Mouse (Mus musculus) stomach, embryonic 15.5 days (tissue): ENCODE measurements at regions not wholly inside any gene's neighbourhood (a gene's known extent, or its start where the extent isn't known, plus 50 kb on each side); places are given as distances from the start of the nearest gene placed in this dataset.
"Not testable (repeated sequence)": the region's sequence is repeated elsewhere in the genome, so short reads cannot be mapped to it uniquely, and the experiment has no call there.

Experiments used
- ATAC-seq: fragments of 200-750 bp; cut with Nextera tagmentation; 2 replicates; pipeline ENCODE4 v1.8.0; 2017; ENCODE audit warnings: low read depth, moderate number of reproducible peaks, moderate TSS enrichment; ENCODE audit not compliant: insufficient read depth, low FRiP score
- H3K27ac ChIP-seq: fragments of 300-500 bp; sonication (generic); 2 replicates; pipeline ENCODE4 v1.5.1; 2015; ENCODE audit warnings: mild to moderate bottlenecking, inconsistent platforms
- H3K27me3 ChIP-seq: fragments of 300-500 bp; sonication (generic); replicated peaks from 2 replicates; pipeline ENCODE4 v1.6.1; 2015; ENCODE audit warnings: inconsistent platforms
- H3K36me3 ChIP-seq: fragments of 300-500 bp; sonication (generic); 2 replicates; pipeline ENCODE4 v1.6.1; 2015; ENCODE audit warnings: inconsistent platforms
- H3K4me1 ChIP-seq: fragments of 300-500 bp; sonication (generic); 2 replicates; pipeline ENCODE4 v1.6.1; 2015; ENCODE audit warnings: inconsistent platforms
- H3K4me2 ChIP-seq: fragments of 300-500 bp; sonication (generic); 2 replicates; pipeline ENCODE4 v1.6.1; 2015; ENCODE audit warnings: mild to moderate bottlenecking, inconsistent platforms
- H3K4me3 ChIP-seq: fragments of 300-500 bp; sonication (generic); replicated peaks from 2 replicates; pipeline ENCODE4 v1.5.1; 2015; ENCODE audit warnings: inconsistent platforms
- H3K9ac ChIP-seq: fragments of 300-500 bp; sonication (generic); 2 replicates; pipeline ENCODE4 v1.6.1; 2015; ENCODE audit warnings: inconsistent platforms
- H3K9me3 ChIP-seq: fragments of 300-500 bp; sonication (generic); 2 replicates; pipeline ENCODE4 v1.6.1; 2016; ENCODE audit warnings: inconsistent platforms
- WGBS: fragments of 180-500 bp; shearing (Covaris S2); methylation state at CpG from one replicate; pipeline ENCODE4 v1.1.7; 2015; 5-methylcytosine and 5-hydroxymethylcytosine counted together

DNA sequence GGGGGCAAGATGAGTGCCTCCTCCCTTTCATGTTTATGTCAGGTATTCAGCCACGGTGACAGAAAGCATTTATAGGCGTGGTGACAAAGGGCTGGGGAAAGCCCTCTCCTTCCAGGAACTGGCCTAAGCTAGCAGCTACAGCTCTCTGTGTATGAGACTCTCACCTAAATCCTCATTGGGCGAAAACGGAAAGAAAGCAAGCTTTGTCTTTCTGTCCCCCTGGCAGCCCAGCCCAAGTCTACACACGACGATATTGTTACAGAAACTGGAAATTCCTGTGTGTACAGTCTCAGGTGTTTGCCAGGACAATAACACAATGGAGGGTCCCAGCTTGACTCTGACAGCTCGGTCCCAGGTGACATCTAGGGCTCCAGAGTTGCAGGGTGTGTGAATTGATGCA lies 60.0 kb downstream of the Dact2 start:
- Histone ChIP-seq H3K27me3 (no peaks in the 10 kb centered on the region), H3K9ac (no peak overlapping the region), H3K4me3 (no peak overlapping the region), H3K9me3 (no peaks in the 10 kb centered on the region), H3K36me3 (no peaks in the 10 kb centered on the region), H3K4me1 (no peaks in the 10 kb centered on the region), H3K27ac (peak overlapping the region; percentile 67), H3K4me2 (peak overlapping the region; percentile 17; the same call in 1 of the 2 replicates)
- ATAC-seq: peak; percentile 79
- 46% methylated on average over 7 of the region's 7 CpGs for WGBS

- no peaks in the 10 kb centered on the region for H3K9me3 ChIP-seq
- 84% methylated on average over 5 of the region's 5 CpGs for WGBS
- H3K9ac ChIP-seq: no peak overlapping the region
- no peak overlapping the region for H3K4me3 ChIP-seq
- H3K27me3 ChIP-seq: no peaks in the 10 kb centered on the region
- no peaks in the 10 kb centered on the region for H3K36me3 ChIP-seq
- H3K27ac ChIP-seq: no peak overlapping the region
- no peaks in the 10 kb centered on the region for H3K4me1 ChIP-seq
- no peak for ATAC-seq
- H3K4me2 ChIP-seq: no peak overlapping the region
Observed at GRCm38 (mm10) chr17:14141669-14142068, 62.4 kb downstream of the Dact2 start.

DNA sequence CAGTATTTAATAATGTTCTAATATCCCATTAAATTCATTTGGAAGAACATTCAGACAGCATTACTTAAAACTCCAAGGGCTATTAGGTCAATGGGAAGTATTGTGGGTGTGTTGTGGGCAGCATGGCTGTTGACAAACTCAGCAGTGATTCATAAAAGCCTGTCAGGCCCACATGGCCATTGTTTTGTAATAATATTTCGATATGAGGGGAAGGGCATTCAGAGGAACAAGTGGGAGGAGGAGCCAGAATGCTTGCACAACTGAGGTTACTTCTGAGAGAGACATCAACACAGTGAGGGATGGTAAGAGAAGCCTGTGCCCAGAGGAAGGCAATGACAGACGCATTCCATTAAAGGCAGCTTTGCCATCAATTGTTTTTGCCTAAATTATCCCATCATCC lies 63.8 kb downstream of the Dact2 start:
- Histone ChIP-seq H3K36me3 (no peaks in the 10 kb centered on the region), H3K4me3 (no peak overlapping the region), H3K9me3 (no peaks in the 10 kb centered on the region), H3K4me1 (no peaks in the 10 kb centered on the region), H3K4me2 (no peak overlapping the region), H3K27me3 (no peaks in the 10 kb centered on the region), H3K27ac (no peak overlapping the region), H3K9ac (no peak overlapping the region)
- WGBS: 52% methylated on average over 2 of the region's 2 CpGs
- no peak for ATAC-seq

- WGBS: 64% methylated on average over 5 of the region's 5 CpGs
- Histone ChIP-seq H3K27me3 (no peaks in the 10 kb centered on the region), H3K27ac (no peak overlapping the region), H3K9ac (no peak overlapping the region), H3K9me3 (no peaks in the 10 kb centered on the region), H3K4me1 (no peaks in the 10 kb centered on the region), H3K4me3 (no peak overlapping the region), H3K36me3 (no peaks in the 10 kb centered on the region), H3K4me2 (no peak overlapping the region)
- no peak for ATAC-seq
Observed at GRCm38 (mm10) chr17:14138941-14139340, 65.2 kb downstream of the Dact2 start.

- WGBS: 63% methylated on average over 6 of the region's 6 CpGs
- Histone ChIP-seq H3K4me2 (no peak overlapping the region), H3K9me3 (no peaks in the 10 kb centered on the region), H3K27ac (no peak overlapping the region), H3K4me1 (no peaks in the 10 kb centered on the region), H3K9ac (no peak overlapping the region), H3K4me3 (no peak overlapping the region), H3K27me3 (no peaks in the 10 kb centered on the region), H3K36me3 (no peaks in the 10 kb centered on the region)
- ATAC-seq: no peak
Observed at GRCm38 (mm10) chr17:14136702-14137315, 67.3 kb downstream of the Dact2 start.

DNA sequence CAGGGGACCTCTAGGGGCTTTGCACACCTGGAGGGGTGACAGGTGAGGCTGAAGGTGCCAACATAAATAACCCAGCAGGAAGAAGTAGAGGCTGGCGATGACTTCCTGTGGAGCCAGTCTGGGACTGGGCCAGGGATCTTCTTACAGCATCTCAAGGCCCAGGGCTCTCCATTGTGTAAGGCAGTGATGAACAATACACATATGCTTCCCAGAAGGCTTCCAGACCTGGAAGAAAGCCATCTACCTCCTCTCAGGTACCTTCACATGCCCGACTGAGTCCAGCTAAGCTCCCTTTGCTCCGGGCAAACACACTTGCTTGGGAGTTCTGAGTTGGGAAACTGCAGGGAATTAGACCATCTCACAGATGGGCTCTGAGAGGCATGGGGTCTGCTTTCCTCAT lies 69.5 kb downstream of the Dact2 start:
- no peak overlapping the region for H3K27ac ChIP-seq
- H3K36me3 ChIP-seq: no peaks in the 10 kb centered on the region
- H3K4me3 ChIP-seq: no peak overlapping the region
- no peaks in the 10 kb centered on the region for H3K4me1 ChIP-seq
- no peak for ATAC-seq
- 71% methylated on average over 3 of the region's 3 CpGs for WGBS
- no peaks in the 10 kb centered on the region for H3K27me3 ChIP-seq
- H3K9me3 ChIP-seq: no peaks in the 10 kb centered on the region
- H3K9ac ChIP-seq: no peak overlapping the region
- no peak overlapping the region for H3K4me2 ChIP-seq

GRCm38 (mm10) chr17:14133986-14134385 lies 70.1 kb downstream of the Dact2 start:
- Histone ChIP-seq H3K9ac (no peak overlapping the region), H3K4me3 (no peak overlapping the region), H3K27ac (no peak overlapping the region), H3K9me3 (no peaks in the 10 kb centered on the region), H3K27me3 (no peaks in the 10 kb centered on the region), H3K4me1 (no peaks in the 10 kb centered on the region), H3K36me3 (no peaks in the 10 kb centered on the region), H3K4me2 (no peak overlapping the region)
- whole genome bisulfite sequencing: 75% methylated on average over 2 of the region's 2 CpGs
- no peak for ATAC-seq

DNA sequence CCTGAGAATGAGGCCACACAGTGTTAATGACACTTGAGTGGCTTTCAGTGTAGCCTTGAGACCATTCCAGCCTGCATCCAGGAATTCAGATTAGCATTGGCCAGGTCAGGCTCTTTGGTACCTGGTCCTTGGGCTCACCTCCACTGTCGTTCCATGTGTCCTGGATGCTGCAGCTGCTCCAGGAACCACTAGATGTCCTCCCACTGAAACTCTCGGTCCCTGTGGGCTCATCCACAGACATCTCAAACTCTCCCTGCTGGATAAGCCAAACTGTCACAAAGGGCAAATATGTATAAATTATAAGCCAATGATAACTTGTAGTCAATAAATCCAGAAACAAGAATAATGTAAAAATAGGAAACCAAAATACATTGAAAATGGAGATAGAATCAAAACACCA lies 67.7 kb upstream of the Gm7358 start:
- H3K4me1 ChIP-seq, H3K27me3 ChIP-seq, H3K27ac ChIP-seq, H3K9me3 ChIP-seq, ATAC-seq, H3K4me3 ChIP-seq, H3K9ac ChIP-seq, H3K4me2 ChIP-seq, H3K36me3 ChIP-seq: not testable (repeated sequence)
- 19% methylated on average over 2 of the region's 2 CpGs for WGBS

GRCm38 (mm10) chr17:14118863-14119262 lies 59.5 kb upstream of the Gm7358 start:
- WGBS: 30% methylated on average over 3 of the region's 3 CpGs
- Histone ChIP-seq H3K36me3 (no peaks in the 10 kb centered on the region), H3K9me3 (no peaks in the 10 kb centered on the region), H3K4me1 (no peaks in the 10 kb centered on the region), H3K4me2 (no peak overlapping the region), H3K27me3 (no peaks in the 10 kb centered on the region), H3K4me3 (no peak overlapping the region), H3K27ac (no peak overlapping the region), H3K9ac (no peak overlapping the region)
- ATAC-seq: no peak

DNA sequence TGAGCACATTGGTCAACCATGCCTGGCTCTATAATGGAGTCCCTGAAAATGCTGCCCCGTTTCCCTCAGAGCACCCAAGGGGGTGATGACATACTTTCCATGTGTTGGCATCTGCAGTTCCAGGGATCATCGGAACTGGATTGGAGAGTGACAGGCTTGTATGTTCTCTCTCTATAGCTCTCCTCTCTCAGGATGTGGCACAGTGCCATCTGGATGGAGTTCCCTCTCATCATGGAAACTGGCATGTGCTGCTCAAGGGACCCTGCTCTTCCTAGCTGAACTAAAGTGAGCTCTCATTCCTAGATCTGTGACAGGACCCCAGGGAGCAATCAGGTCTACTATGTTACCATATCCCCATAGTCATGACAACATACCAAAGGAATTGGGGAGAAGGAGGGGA lies 56.9 kb upstream of the Gm7358 start:
- Histone ChIP-seq H3K9ac (no peak overlapping the region), H3K4me3 (no peak overlapping the region), H3K27me3 (no peaks in the 10 kb centered on the region), H3K4me1 (no peaks in the 10 kb centered on the region), H3K36me3 (no peaks in the 10 kb centered on the region), H3K27ac (no peak overlapping the region), H3K4me2 (no peak overlapping the region), H3K9me3 (no peaks in the 10 kb centered on the region)
- ATAC-seq: no peak
- 87% methylated on average over 2 of the region's 2 CpGs for WGBS

- Histone ChIP-seq H3K4me1 (no peaks in the 10 kb centered on the region), H3K36me3 (no peaks in the 10 kb centered on the region), H3K9ac (no peak overlapping the region), H3K4me2 (no peak overlapping the region), H3K27ac (no peak overlapping the region), H3K4me3 (no peak overlapping the region), H3K9me3 (no peaks in the 10 kb centered on the region), H3K27me3 (no peaks in the 10 kb centered on the region)
- WGBS: 59% methylated on average over 2 of the region's 2 CpGs
- ATAC-seq: no peak
Observed at GRCm38 (mm10) chr17:14114856-14115255, 55.5 kb upstream of the Gm7358 start.

GRCm38 (mm10) chr17:14111692-14112091 lies 52.4 kb upstream of the Gm7358 start:
- 3% methylated on average over 1 of the region's 1 CpGs for WGBS
- H3K27me3 ChIP-seq, ATAC-seq: not testable (repeated sequence)

More at GRCm38 (mm10) chr17:14111692-14112091, 52.4 kb upstream of the Gm7358 start:
- not testable (repeated sequence) for H3K9me3 ChIP-seq, H3K9ac ChIP-seq, H3K27ac ChIP-seq, H3K4me1 ChIP-seq, H3K4me2 ChIP-seq, H3K36me3 ChIP-seq, H3K4me3 ChIP-seq
